Mouse (Mus musculus) layer of hippocampus, adult 2 months (tissue): ENCODE results near the gene Vpreb3. TPM values are rescaled to one million over a fixed set of nuclear protein-coding genes. Genes with fewer than 3 reads are reported as not detected.

Experiments used
- DNase-seq, 2 experiments: peaks; one replicate each; pipeline ENCODE4 v3.0.0; 2022; ENCODE audit warnings: low spot score in 2 of 2
- H3K27ac ChIP-seq: fragments of 200-600 bp; 2 replicates; pipeline ENCODE4 v1.8.1; 2022
- H3K4me3 ChIP-seq: fragments of 200-600 bp; 2 replicates; pipeline ENCODE4 v1.8.1; 2022; ENCODE audit warnings: mild to moderate bottlenecking
- CTCF ChIP-seq: fragments of 200-600 bp; conservative IDR thresholded peaks from 2 replicates; pipeline ENCODE4 v1.8.1; 2022; ENCODE audit warnings: antibody characterized with exemption, mild to moderate bottlenecking, moderate library complexity
- long read RNA-seq, 2 experiments: library from polyadenylated mRNA; stranded (forward); transcript quantifications; one replicate each; pipeline ENCODE4 v2.0.0; 2021; ENCODE audit warnings: borderline mapping rate in 2 of 2
- total RNA-seq, 2 experiments: library from RNA; stranded (reverse); gene quantifications; 2 replicates each; pipeline ENCODE4 v1.2.3; 2021

Gene Vpreb3
- not detected for total RNA-seq
- long read RNA-seq, experiment 1: 0 reads
- long read RNA-seq, experiment 2: 0 reads

- no peak for TF ChIP-seq CTCF
- 0 out of 2 replicates have a peak within 1 kb of the TSS, but pooled peaks have one; percentile 5 for H3K27ac ChIP-seq
- DNase-seq: no peak
- H3K4me3 ChIP-seq: no peak within 1 kb of the TSS
Measured at GRCm38 (mm10) chr10:75942736-75943477, at the start of gene Vpreb3. Gene Vpreb3, plus strand, starts transcription at chr10:75943057.

DNA sequence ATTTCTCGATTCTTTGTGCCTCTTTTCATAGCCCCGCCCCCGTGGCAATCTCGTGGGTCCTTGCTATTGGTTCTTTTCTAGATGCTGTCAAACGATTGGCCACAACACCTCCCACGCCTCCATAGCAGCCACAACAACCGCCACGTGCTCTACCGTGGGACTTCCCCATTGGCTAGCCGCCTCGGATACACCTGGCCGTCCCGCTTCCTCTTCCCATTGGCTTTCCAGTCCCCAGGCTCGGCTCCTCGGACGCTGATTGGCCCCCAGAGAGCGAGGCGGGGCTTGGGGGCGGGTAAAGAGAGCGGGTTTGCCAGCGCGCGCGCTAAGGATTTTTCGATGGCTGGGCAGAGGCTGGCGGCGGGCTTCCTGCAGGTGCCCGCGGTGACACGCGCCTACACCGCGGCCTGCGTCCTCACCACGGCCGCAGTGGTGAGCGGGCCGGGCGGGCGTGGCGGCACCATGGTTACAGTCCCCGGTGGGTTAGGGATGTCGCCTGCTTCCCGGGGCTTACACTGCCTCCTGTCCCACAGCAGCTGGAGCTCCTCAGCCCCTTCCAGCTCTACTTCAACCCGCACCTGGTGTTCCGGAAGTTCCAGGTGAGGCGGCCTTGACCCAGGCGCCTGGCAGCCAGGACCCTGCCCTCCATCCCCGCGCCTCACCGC is 49.6 kb upstream of the Vpreb3 start, which contains the start of gene Derl3:
Gene Derl3 (plus strand): TSS at position 325 of the 662 bp plus-strand sequence.
- peak; percentile 95 to 98 for DNase-seq
- Histone ChIP-seq H3K4me3 (peak within 1 kb of the TSS; percentile 66), H3K27ac (peak within 1 kb of the TSS; percentile 66)
- no peak for TF ChIP-seq CTCF

DNA sequence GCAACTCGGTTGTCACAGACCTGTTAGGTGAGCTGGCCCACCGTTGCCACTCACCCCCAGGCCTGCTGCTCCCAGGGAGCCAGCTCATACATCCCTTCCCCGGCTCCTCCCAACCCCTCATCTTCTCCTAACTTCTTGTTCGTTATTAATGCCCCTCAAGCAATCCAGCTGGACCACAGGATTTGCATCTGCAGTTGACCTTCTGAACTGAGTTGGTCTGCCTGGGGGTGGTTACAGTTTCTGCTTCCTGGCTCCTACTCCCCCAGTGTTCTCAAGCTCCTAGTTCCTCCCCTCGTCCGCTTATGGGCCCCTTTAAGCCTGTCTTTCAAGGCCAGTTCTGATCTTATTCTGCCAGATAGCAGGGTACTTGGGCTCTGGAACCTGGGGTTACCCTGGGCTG is 48.3 kb upstream of the Vpreb3 start:
- TF ChIP-seq CTCF: no peak
- no peak overlapping the region for H3K4me3 ChIP-seq
- no peak for DNase-seq
- H3K27ac ChIP-seq: no peak overlapping the region

DNA sequence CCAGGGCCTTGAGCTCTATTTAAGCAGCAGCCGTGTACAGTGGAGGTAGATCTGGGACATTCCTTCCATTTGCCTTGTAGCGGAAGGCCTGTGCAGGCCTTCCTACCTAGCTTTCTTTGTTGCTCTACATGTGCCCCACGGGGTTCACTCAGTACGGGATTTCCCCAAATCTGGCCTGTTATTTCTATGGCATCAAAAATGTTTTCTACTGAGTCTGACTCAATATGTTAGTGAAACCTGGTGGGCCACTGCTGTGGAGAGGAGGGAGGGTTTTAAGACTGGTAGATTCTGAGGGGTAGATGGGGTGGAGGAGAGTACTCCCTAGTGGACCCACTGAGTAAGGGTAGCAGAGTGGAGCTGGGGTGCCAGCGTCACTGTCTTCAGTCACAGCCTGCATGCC is 47.1 kb upstream of the Vpreb3 start:
- Histone ChIP-seq H3K4me3 (no peak overlapping the region), H3K27ac (peak overlapping the region; percentile 62)
- DNase-seq: no peak
- TF ChIP-seq CTCF: no peak

DNA sequence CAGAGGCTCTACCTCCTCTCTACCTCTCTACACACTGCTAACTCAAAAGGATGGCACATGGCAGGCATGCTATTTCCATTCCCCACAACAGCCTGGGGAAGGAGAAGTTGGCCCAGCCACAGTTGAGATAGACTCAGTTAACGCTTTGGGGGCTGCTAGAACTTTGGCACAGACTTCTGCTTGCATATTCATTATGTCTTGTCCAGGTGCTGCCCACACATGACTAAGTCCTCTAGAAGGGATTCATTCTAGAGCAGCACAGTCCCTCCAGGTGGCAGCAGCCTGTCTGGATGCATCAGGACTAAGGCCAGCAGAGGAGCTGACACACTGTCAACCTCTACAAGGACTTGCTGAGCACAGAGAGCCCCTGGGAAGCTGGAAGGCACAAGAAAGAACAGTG is 46.6 kb upstream of the Vpreb3 start:
- DNase-seq: peak; percentile 45 to 46
- Histone ChIP-seq H3K27ac (peak overlapping the region; percentile 62), H3K4me3 (no peak overlapping the region)
- no peak for TF ChIP-seq CTCF

DNA sequence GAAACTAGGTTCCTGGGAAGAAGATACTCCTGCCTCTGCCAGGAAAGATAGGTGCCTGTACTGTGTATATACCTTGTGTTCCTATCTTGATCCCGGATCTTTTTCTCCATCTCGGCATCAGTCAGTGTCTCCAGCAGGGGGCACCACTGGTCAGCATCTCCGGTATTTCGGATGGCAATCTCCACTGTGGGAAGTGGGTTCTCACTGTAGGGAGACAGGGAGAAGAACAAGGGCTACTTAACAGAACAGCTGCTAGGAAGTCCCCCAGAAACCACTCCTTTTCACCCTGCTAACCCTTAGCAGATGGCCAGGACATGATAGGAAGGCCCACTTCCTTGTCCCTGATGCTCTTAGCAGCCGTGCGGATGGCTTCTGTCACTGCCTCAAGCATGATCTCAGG is 45.5 kb upstream of the Vpreb3 start:
- Histone ChIP-seq H3K27ac (peak overlapping the region; percentile 51; the same call in 1 of the 2 replicates), H3K4me3 (no peak overlapping the region)
- TF ChIP-seq CTCF: peak; percentile 87
- DNase-seq: peak; percentile 72 to 78

GRCm38 (mm10) chr10:75898039-75898564 is 44.8 kb upstream of the Vpreb3 start:
- Histone ChIP-seq H3K4me3 (no peak overlapping the region), H3K27ac (peak overlapping the region; percentile 51)
- DNase-seq: no peak
- no peak for TF ChIP-seq CTCF

GRCm38 (mm10) chr10:75898846-75899245 is 44.0 kb upstream of the Vpreb3 start:
- H3K4me3 ChIP-seq: no peak overlapping the region
- DNase-seq: no peak
- peak overlapping the region; percentile 51 for H3K27ac ChIP-seq
- no peak for TF ChIP-seq CTCF

GRCm38 (mm10) chr10:75904391-75904790 is 38.5 kb upstream of the Vpreb3 start:
- H3K27ac ChIP-seq: no peak overlapping the region
- DNase-seq: no peak
- no peak for TF ChIP-seq CTCF
- no peak overlapping the region for H3K4me3 ChIP-seq

DNA sequence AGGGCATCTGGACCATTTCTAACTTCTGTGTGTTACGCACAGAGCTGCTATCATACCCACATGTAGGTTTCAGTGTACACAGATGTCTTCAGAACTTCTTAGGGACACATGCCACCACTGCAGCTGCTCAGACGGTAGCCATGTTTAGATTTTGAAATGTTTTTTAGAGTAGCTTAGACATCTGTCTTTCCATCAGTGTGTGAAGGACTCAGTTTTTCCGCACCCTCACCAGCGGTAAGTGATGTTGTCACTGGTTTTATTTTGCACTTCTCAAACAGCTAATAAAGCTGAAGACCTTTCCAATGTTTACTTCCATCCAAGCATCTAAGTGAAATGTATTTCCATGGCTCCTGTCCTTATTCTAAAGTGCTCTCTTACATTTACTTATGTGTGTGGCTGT is 36.0 kb upstream of the Vpreb3 start:
- DNase-seq: no peak
- Histone ChIP-seq H3K27ac (no peak overlapping the region), H3K4me3 (no peak overlapping the region)
- TF ChIP-seq CTCF: no peak

DNA sequence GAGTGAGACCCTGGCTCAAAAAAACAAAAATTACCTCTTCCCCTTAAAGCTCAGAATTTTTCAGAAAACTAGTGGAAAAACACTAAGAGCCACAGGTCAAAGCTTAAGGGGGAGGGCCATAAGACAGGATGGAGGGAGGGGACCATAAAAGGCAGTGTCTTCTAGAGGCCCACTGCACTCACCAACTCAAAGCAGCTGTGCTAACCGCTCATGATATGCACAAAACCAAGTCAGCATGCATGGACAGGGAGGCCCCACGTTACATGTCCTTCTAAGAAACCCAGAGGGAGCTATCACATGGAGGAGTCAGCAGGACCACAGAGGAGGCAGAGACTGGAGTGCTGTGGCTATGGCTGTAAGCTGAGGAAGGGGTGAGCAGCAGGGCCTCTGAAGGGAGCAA is 32.2 kb upstream of the Vpreb3 start:
- TF ChIP-seq CTCF: no peak
- Histone ChIP-seq H3K27ac (no peak overlapping the region), H3K4me3 (no peak overlapping the region)
- no peak for DNase-seq

DNA sequence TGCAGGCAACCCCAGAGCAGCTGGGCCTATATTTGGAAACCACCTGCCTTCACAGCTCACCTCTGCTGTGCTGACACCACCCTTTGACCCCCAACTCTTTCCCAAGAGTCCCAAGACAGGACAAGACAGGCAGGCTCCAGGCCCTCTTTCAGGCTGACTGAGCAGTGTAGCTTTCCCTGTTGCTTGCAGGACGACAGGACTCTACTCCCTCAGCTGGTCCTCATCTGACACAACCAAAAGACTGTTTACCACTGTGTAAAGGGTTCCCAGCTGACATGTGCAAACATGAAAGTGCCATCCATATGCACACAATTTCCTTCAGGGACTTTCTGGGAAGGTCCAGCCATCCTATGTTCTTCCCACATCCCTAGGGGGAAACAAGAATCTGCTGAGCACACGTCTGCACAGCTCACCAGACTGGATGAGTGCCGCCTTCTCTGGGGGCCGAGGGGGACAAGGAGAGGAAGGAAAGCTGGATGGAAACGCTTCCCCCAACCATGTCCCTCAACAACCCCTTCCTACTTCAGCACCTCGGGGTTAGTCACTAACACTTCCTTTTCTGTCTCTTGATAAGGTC is 29.8 kb upstream of the Vpreb3 start:
- no peak overlapping the region for H3K4me3 ChIP-seq
- TF ChIP-seq CTCF: no peak
- DNase-seq: no peak

GRCm38 (mm10) chr10:75915557-75915956 is 27.3 kb upstream of the Vpreb3 start:
- DNase-seq: no peak
- no peak overlapping the region for H3K4me3 ChIP-seq
- no peak overlapping the region for H3K27ac ChIP-seq
- no peak for TF ChIP-seq CTCF

More for the DNA sequence above, 29.8 kb upstream of the Vpreb3 start:
- H3K27ac ChIP-seq: no peak overlapping the region
